Mouse (Mus musculus) hindbrain, embryonic 12.5 days (tissue): Measurements from ENCODE around the gene Msi2. TPM values are rescaled to one million over a fixed set of nuclear protein-coding genes. Genes with fewer than 3 reads are reported as not detected.

ENCODE experiments used
- ATAC-seq: fragments of 200-750 bp; cut with Nextera tagmentation; 2 replicates; pipeline ENCODE4 v1.8.0; 2017; ENCODE audit warnings: moderate TSS enrichment; ENCODE audit not compliant: low FRiP score
- H3K27ac ChIP-seq: fragments of 300-500 bp; sonication (generic); 2 replicates; pipeline ENCODE4 v1.5.1; 2016; ENCODE audit warnings: mild to moderate bottlenecking
- H3K27me3 ChIP-seq: fragments of 300-500 bp; sonication (generic); 2 replicates; pipeline ENCODE4 v1.6.1; 2016; ENCODE audit warnings: mild to moderate bottlenecking
- H3K36me3 ChIP-seq: fragments of 300-500 bp; sonication (generic); 2 replicates; pipeline ENCODE4 v1.6.1; 2016; ENCODE audit warnings: mild to moderate bottlenecking
- H3K4me1 ChIP-seq: fragments of 300-500 bp; sonication (generic); 2 replicates; pipeline ENCODE4 v1.6.1; 2016
- H3K4me2 ChIP-seq: fragments of 300-500 bp; sonication (generic); replicated peaks from 2 replicates; pipeline ENCODE4 v1.6.1; 2016; ENCODE audit warnings: mild to moderate bottlenecking
- H3K4me3 ChIP-seq: fragments of 300-500 bp; sonication (generic); 2 replicates; pipeline ENCODE4 v1.5.1; 2016; ENCODE audit warnings: mild to moderate bottlenecking
- H3K9ac ChIP-seq: fragments of 300-500 bp; sonication (generic); 2 replicates; pipeline ENCODE4 v1.6.1; 2016; ENCODE audit warnings: mild to moderate bottlenecking, moderate library complexity
- H3K9me3 ChIP-seq: fragments of 300-500 bp; sonication (generic); replicated peaks from 2 replicates; pipeline ENCODE4 v1.6.1; 2016; ENCODE audit warnings: mild to moderate bottlenecking
- WGBS: fragments of 180-500 bp; shearing (Covaris S2); methylation state at CpG from one replicate; pipeline ENCODE4 v1.1.7; 2016; 5-methylcytosine and 5-hydroxymethylcytosine counted together
- polyA plus RNA-seq: library from polyadenylated mRNA; unstranded; fragments of >200 nt; fragmentation: Nextera tagmentation; extraction: Ambion mirVana; gene quantifications from 2 replicates; pipeline ENCODE4 v1.2.1, GENCODE M21; 2016

Msi2 gene
- polyA plus RNA-seq, 1 experiment from 2014 or later: 35.9 TPM

GRCm38 (mm10) chr11:88482636-88483035 lies 235.7 kb downstream of the Msi2 start:
- peak overlapping the region; percentile 29; the same call in 1 of the 2 replicates for H3K9ac ChIP-seq
- no peaks in the 10 kb centered on the region for H3K36me3 ChIP-seq
- H3K4me3 ChIP-seq: no peak overlapping the region
- H3K4me1 ChIP-seq: peaks cover 76% of the 10 kb centered on the region
- H3K9me3 ChIP-seq: no peaks in the 10 kb centered on the region
- peak overlapping the region; percentile 28; the same call in 1 of the 2 replicates for H3K4me2 ChIP-seq
- peak; percentile 45 for ATAC-seq
- 19% methylated on average over 11 of the region's 11 CpGs for WGBS
- H3K27ac ChIP-seq: peak overlapping the region; percentile 95
- no peaks in the 10 kb centered on the region for H3K27me3 ChIP-seq

GRCm38 (mm10) chr11:88482236-88482635 lies 236.1 kb downstream of the Msi2 start:
- Histone ChIP-seq H3K4me2 (peak overlapping the region; percentile 28), H3K9ac (no peak overlapping the region), H3K36me3 (no peaks in the 10 kb centered on the region), H3K4me3 (no peak overlapping the region), H3K27ac (peak overlapping the region; percentile 95), H3K4me1 (peaks cover 76% of the 10 kb centered on the region), H3K27me3 (no peaks in the 10 kb centered on the region), H3K9me3 (no peaks in the 10 kb centered on the region)
- 14% methylated on average over 6 of the region's 6 CpGs for WGBS
- no peak for ATAC-seq

GRCm38 (mm10) chr11:88481602-88482161 lies 236.6 kb downstream of the Msi2 start:
- Histone ChIP-seq H3K4me1 (peaks cover 76% of the 10 kb centered on the region), H3K4me3 (no peak overlapping the region), H3K36me3 (no peaks in the 10 kb centered on the region), H3K27ac (peak overlapping the region; percentile 95), H3K9me3 (no peaks in the 10 kb centered on the region), H3K9ac (peak overlapping the region; percentile 52), H3K27me3 (no peaks in the 10 kb centered on the region), H3K4me2 (peak overlapping the region; percentile 28)
- peak; percentile 84 for ATAC-seq
- WGBS: 31% methylated on average over 7 of the region's 7 CpGs

GRCm38 (mm10) chr11:88481092-88481601 lies 237.2 kb downstream of the Msi2 start:
- Histone ChIP-seq H3K9ac (peak overlapping the region; percentile 52), H3K4me1 (peaks cover 79% of the 10 kb centered on the region), H3K4me3 (no peak overlapping the region), H3K27ac (peak overlapping the region; percentile 95), H3K36me3 (no peaks in the 10 kb centered on the region), H3K4me2 (peak overlapping the region; percentile 28; the same call in 1 of the 2 replicates), H3K27me3 (no peaks in the 10 kb centered on the region), H3K9me3 (no peaks in the 10 kb centered on the region)
- peak; percentile 41 for ATAC-seq
- WGBS: 35% methylated on average over 9 of the region's 9 CpGs

GRCm38 (mm10) chr11:88479498-88479897 lies 238.8 kb downstream of the Msi2 start:
- H3K36me3 ChIP-seq: no peaks in the 10 kb centered on the region
- peaks cover 77% of the 10 kb centered on the region for H3K4me1 ChIP-seq
- H3K4me2 ChIP-seq: no peak overlapping the region
- no peaks in the 10 kb centered on the region for H3K27me3 ChIP-seq
- WGBS: 62% methylated on average over 5 of the region's 5 CpGs
- H3K27ac ChIP-seq: peak overlapping the region; percentile 95
- ATAC-seq: no peak
- no peaks in the 10 kb centered on the region for H3K9me3 ChIP-seq
- H3K4me3 ChIP-seq: no peak overlapping the region
- no peak overlapping the region for H3K9ac ChIP-seq

- no peaks in the 10 kb centered on the region for H3K36me3 ChIP-seq
- H3K4me2 ChIP-seq: no peak overlapping the region
- H3K27ac ChIP-seq: peak overlapping the region; percentile 60; the same call in 1 of the 2 replicates
- H3K4me1 ChIP-seq: peaks cover 69% of the 10 kb centered on the region
- WGBS: 55% methylated on average over 4 of the region's 4 CpGs
- H3K9me3 ChIP-seq: no peaks in the 10 kb centered on the region
- no peaks in the 10 kb centered on the region for H3K27me3 ChIP-seq
- ATAC-seq: no peak
- H3K9ac ChIP-seq: no peak overlapping the region
- no peak overlapping the region for H3K4me3 ChIP-seq
These were observed 243.3 kb downstream of the Msi2 start for GRCm38 (mm10) chr11:88474889-88475440.

- Histone ChIP-seq H3K9ac (no peak overlapping the region), H3K4me2 (no peak overlapping the region), H3K27me3 (no peaks in the 10 kb centered on the region), H3K27ac (peak overlapping the region; percentile 81), H3K9me3 (no peaks in the 10 kb centered on the region), H3K4me3 (no peak overlapping the region), H3K4me1 (peaks cover 64% of the 10 kb centered on the region), H3K36me3 (0 out of 2 replicates have a peak, but pooled peaks cover 5% of the 10 kb centered on the region)
- WGBS: 37% methylated on average over 8 of the region's 8 CpGs
- no peak for ATAC-seq
These were observed 245.6 kb downstream of the Msi2 start for GRCm38 (mm10) chr11:88472731-88473130.

- H3K4me1 ChIP-seq: peaks cover 68% of the 10 kb centered on the region
- no peaks in the 10 kb centered on the region for H3K27me3 ChIP-seq
- no peak overlapping the region; the same call in 1 of the 2 replicates for H3K9ac ChIP-seq
- WGBS: 12% methylated on average over 12 of the region's 12 CpGs
- peak; percentile 66 for ATAC-seq
- H3K36me3 ChIP-seq: 0 out of 2 replicates have a peak, but pooled peaks cover 5% of the 10 kb centered on the region
- H3K27ac ChIP-seq: peak overlapping the region; percentile 81
- no peak overlapping the region; the same call in 1 of the 2 replicates for H3K4me2 ChIP-seq
- H3K4me3 ChIP-seq: no peak overlapping the region
- H3K9me3 ChIP-seq: no peaks in the 10 kb centered on the region
These were observed 246.2 kb downstream of the Msi2 start for GRCm38 (mm10) chr11:88471981-88472647.

- Histone ChIP-seq H3K9ac (no peak overlapping the region), H3K4me3 (no peak overlapping the region), H3K9me3 (no peaks in the 10 kb centered on the region), H3K4me1 (peaks cover 67% of the 10 kb centered on the region), H3K4me2 (no peak overlapping the region), H3K36me3 (0 out of 2 replicates have a peak, but pooled peaks cover 5% of the 10 kb centered on the region), H3K27me3 (no peaks in the 10 kb centered on the region), H3K27ac (peak overlapping the region; percentile 81)
- no peak for ATAC-seq
These were observed 247.7 kb downstream of the Msi2 start for GRCm38 (mm10) chr11:88470599-88470998.

GRCm38 (mm10) chr11:88468996-88469395 lies 249.3 kb downstream of the Msi2 start:
- H3K9me3 ChIP-seq: no peaks in the 10 kb centered on the region
- H3K4me1 ChIP-seq: peaks cover 70% of the 10 kb centered on the region
- 0 out of 2 replicates have a peak, but pooled peaks cover 5% of the 10 kb centered on the region for H3K36me3 ChIP-seq
- H3K4me2 ChIP-seq: no peak overlapping the region
- no peak overlapping the region for H3K27ac ChIP-seq
- H3K27me3 ChIP-seq: no peaks in the 10 kb centered on the region
- no peak for ATAC-seq
- no peak overlapping the region for H3K9ac ChIP-seq
- no peak overlapping the region for H3K4me3 ChIP-seq

GRCm38 (mm10) chr11:88467498-88468245 lies 250.6 kb downstream of the Msi2 start:
- WGBS: 49% methylated on average over 18 of the region's 18 CpGs
- no peak for ATAC-seq
- no peak overlapping the region for H3K4me3 ChIP-seq
- H3K36me3 ChIP-seq: 0 out of 2 replicates have a peak, but pooled peaks cover 5% of the 10 kb centered on the region
- H3K9ac ChIP-seq: no peak overlapping the region
- H3K4me2 ChIP-seq: no peak overlapping the region
- peaks cover 71% of the 10 kb centered on the region for H3K4me1 ChIP-seq
- no peaks in the 10 kb centered on the region for H3K9me3 ChIP-seq
- H3K27ac ChIP-seq: peak overlapping the region; percentile 68
- H3K27me3 ChIP-seq: no peaks in the 10 kb centered on the region

- ATAC-seq: no peak
- peaks cover 83% of the 10 kb centered on the region for H3K4me1 ChIP-seq
- H3K9ac ChIP-seq: no peak overlapping the region
- peak overlapping the region; percentile 85 for H3K27ac ChIP-seq
- H3K4me2 ChIP-seq: no peak overlapping the region
- WGBS: 75% methylated on average over 6 of the region's 6 CpGs
- no peak overlapping the region for H3K4me3 ChIP-seq
- no peaks in the 10 kb centered on the region for H3K9me3 ChIP-seq
- no peaks in the 10 kb centered on the region for H3K27me3 ChIP-seq
- H3K36me3 ChIP-seq: no peaks in the 10 kb centered on the region
These were observed 254.4 kb downstream of the Msi2 start for GRCm38 (mm10) chr11:88463951-88464350.
